Mouse (Mus musculus) bone marrow macrophage, adult 2 months (primary cell): ENCODE data around the gene Exoc6b. TPM values are rescaled to one million over a fixed set of nuclear protein-coding genes. Genes with fewer than 3 reads are reported as not detected.

ENCODE experiments used
- H3K27ac ChIP-seq: 2 replicates; pipeline ENCODE4 v1.5.1; 2012; ENCODE audit warnings: low read depth, low read length; ENCODE audit not compliant: insufficient read depth
- H3K4me1 ChIP-seq: 2 replicates; pipeline ENCODE4 v1.6.1; 2012; ENCODE audit warnings: low read length; ENCODE audit not compliant: control insufficient read depth, insufficient read depth
- H3K4me3 ChIP-seq: 2 replicates; pipeline ENCODE4 v1.5.1; 2012; ENCODE audit warnings: mild to moderate bottlenecking, low read length, moderate library complexity; ENCODE audit not compliant: insufficient read depth
- CTCF ChIP-seq: IDR thresholded peaks from 2 replicates; pipeline ENCODE4 v1.5.1; 2012; ENCODE audit warnings: low read depth, mild to moderate bottlenecking, low read length, moderate library complexity
- POLR2A ChIP-seq: IDR thresholded peaks from 2 replicates; pipeline ENCODE4 v1.6.1; 2012; ENCODE audit warnings: mild to moderate bottlenecking, low read depth, low read length, borderline replicate concordance
- polyA plus RNA-seq: library from polyadenylated mRNA; stranded (reverse); fragments of >200 nt; gene quantifications from 2 replicates; pipeline ENCODE4 v1.2.4, GENCODE M21; 2012; ENCODE audit not compliant: missing spikeins, insufficient read depth, insufficient read length

The Exoc6b gene
- polyA plus RNA-seq, 1 experiment: 18.8 TPM

- TF ChIP-seq CTCF: no peak
- TF ChIP-seq POLR2A: no peak
- Histone ChIP-seq H3K4me3 (no peak overlapping the region), H3K4me1 (no peaks in the 10 kb centered on the region), H3K27ac (no peak overlapping the region)
Observed at GRCm38 (mm10) chr6:84946106-84946505, 123.2 kb downstream of the Exoc6b start.

DNA sequence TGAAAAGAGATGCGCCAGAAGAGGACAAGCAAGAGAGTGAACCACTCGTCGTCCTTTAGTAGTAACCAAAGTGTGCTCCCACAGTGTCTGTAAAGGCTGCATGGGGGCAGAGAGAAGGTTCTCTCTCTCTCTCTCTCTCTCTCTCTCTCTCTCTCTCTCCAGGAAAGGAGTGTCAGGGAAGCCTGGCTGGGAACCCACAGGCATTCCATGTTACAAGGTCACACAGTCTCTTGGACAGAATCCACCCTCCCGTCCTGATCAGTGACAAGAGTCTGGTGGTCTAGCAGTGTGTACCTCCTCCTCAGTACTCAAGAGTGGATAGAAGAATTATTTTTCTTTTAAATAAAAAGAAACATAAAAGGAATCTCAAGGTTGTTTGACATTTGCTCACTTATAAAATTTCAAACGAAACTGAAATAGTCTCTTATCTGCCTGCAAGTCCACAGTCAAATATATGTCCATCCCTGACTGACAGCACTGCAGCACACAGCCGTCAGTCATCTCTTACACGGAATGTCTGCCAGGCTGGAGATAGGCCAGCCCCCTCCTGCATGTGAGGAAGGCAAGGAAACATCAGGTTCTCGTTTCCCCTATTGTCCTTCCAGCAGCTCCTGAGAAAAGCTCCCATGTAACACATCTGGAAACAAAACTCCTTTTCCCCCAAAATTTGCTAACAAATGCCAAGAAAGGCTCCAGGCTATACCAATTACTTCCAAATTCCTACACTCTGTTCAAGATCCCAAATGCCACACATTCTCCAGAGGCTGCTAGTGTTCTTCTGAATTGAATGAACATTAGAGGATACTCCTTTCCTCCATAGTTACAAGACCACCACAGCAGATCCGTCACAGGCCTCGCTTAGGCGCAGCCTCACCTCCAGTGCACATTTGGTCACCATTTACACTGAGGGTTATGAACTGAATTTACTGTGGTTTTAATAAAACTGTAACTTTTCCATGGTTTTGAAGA is 136.1 kb downstream of the Exoc6b start:
- Histone ChIP-seq H3K27ac (no peak overlapping the region), H3K4me3 (no peak overlapping the region), H3K4me1 (peaks cover 2% of the 10 kb centered on the region; the same call in 1 of the 2 replicates)
- TF ChIP-seq POLR2A (no peak), CTCF (no peak)

GRCm38 (mm10) chr6:84931051-84931450 is 138.3 kb downstream of the Exoc6b start:
- TF ChIP-seq POLR2A (no peak), CTCF (no peak)
- H3K4me3 ChIP-seq: no peak overlapping the region

GRCm38 (mm10) chr6:84926066-84926465 is 143.2 kb downstream of the Exoc6b start:
- peaks cover 2% of the 10 kb centered on the region; the same call in 1 of the 2 replicates for H3K4me1 ChIP-seq
- TF ChIP-seq CTCF (no peak), POLR2A (no peak)
- no peak overlapping the region for H3K27ac ChIP-seq
- H3K4me3 ChIP-seq: no peak overlapping the region

More at GRCm38 (mm10) chr6:84931051-84931450, 138.3 kb downstream of the Exoc6b start:
- peaks cover 2% of the 10 kb centered on the region; the same call in 1 of the 2 replicates for H3K4me1 ChIP-seq
- no peak overlapping the region for H3K27ac ChIP-seq

GRCm38 (mm10) chr6:84923760-84924221 is 145.5 kb downstream of the Exoc6b start:
- H3K4me1 ChIP-seq: no peaks in the 10 kb centered on the region
- no peak for TF ChIP-seq CTCF
- TF ChIP-seq POLR2A: no peak
- H3K27ac ChIP-seq: no peak overlapping the region
- H3K4me3 ChIP-seq: no peak overlapping the region

- Histone ChIP-seq H3K4me1 (no peaks in the 10 kb centered on the region), H3K4me3 (no peak overlapping the region), H3K27ac (no peak overlapping the region)
- TF ChIP-seq POLR2A: no peak
- TF ChIP-seq CTCF: no peak
Observed at GRCm38 (mm10) chr6:84916291-84916690, 153.0 kb downstream of the Exoc6b start.

- no peak for TF ChIP-seq CTCF
- TF ChIP-seq POLR2A: no peak
- H3K4me1 ChIP-seq: no peaks in the 10 kb centered on the region
- no peak overlapping the region for H3K4me3 ChIP-seq
- no peak overlapping the region for H3K27ac ChIP-seq
Observed at GRCm38 (mm10) chr6:84912434-84912833, 156.9 kb downstream of the Exoc6b start.

GRCm38 (mm10) chr6:84899002-84899774 is 170.1 kb downstream of the Exoc6b start:
- H3K4me3 ChIP-seq: no peak overlapping the region
- no peak overlapping the region for H3K27ac ChIP-seq
- TF ChIP-seq POLR2A (no peak), CTCF (no peak)
- no peaks in the 10 kb centered on the region for H3K4me1 ChIP-seq

DNA sequence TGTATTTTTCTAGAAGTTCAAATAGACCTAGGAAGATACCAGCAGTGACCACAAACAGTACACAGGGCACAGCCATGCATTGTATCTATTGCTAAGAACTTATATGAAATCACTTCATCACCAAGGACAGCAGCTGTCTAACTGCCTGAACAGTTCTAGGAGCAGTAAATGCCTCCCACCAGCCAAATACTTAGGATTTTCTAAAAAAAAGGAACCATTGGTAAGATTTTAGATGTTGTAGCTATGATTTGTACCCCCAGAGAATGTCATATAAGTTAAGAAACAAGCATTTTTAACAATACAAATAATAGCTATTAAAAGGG is 175.6 kb downstream of the Exoc6b start:
- no peak for TF ChIP-seq POLR2A
- no peak for TF ChIP-seq CTCF
- Histone ChIP-seq H3K4me1 (no peaks in the 10 kb centered on the region), H3K4me3 (no peak overlapping the region), H3K27ac (no peak overlapping the region)
